Mouse (Mus musculus) heart, adult 8-10 months (tissue): ENCODE data around the gene Bpifb1. TPM values are rescaled to one million over a fixed set of nuclear protein-coding genes. Genes with fewer than 3 reads are reported as not detected.
"Not testable (repeated sequence)": the region's sequence is repeated elsewhere in the genome, so short reads cannot be mapped to it uniquely, and the experiment has no call there.

Experiments used
- DNase-seq: peaks from one replicate; pipeline ENCODE4 v3.0.0; 2022; ENCODE audit warnings: low spot score
- total RNA-seq, 4 experiments: library from RNA; stranded (reverse); gene quantifications; 2 replicates each; pipeline ENCODE4 v1.2.4; 2022

The Bpifb1 gene
- total RNA-seq, 4 experiments from 2014 or later: 0.16 to 0.55 TPM; not detected in 2

- DNase-seq: no peak
Observed at GRCm38 (mm10) chr2:154211121-154211520, 20.5 kb downstream of the Bpifb1 start.

GRCm38 (mm10) chr2:154211881-154212280 is 21.3 kb downstream of the Bpifb1 start:
- no peak for DNase-seq

GRCm38 (mm10) chr2:154215191-154215590 is 24.6 kb downstream of the Bpifb1 start:
- peak; percentile 45 for DNase-seq

GRCm38 (mm10) chr2:154219950-154220349 is 29.3 kb downstream of the Bpifb1 start:
- DNase-seq: no peak

- DNase-seq: no peak
Observed at GRCm38 (mm10) chr2:154223265-154223916, 32.8 kb downstream of the Bpifb1 start, which contains the start of gene Bpifb5. Gene Bpifb5 (plus strand): TSS chr2:154223742.

- no peak for DNase-seq
Observed at GRCm38 (mm10) chr2:154223917-154224273, 33.3 kb downstream of the Bpifb1 start.

GRCm38 (mm10) chr2:154226991-154227390 is 36.4 kb downstream of the Bpifb1 start:
- no peak for DNase-seq

- no peak for DNase-seq
Observed at GRCm38 (mm10) chr2:154227830-154228229, 37.2 kb downstream of the Bpifb1 start.

- no peak for DNase-seq
Observed at GRCm38 (mm10) chr2:154233426-154233825, 42.8 kb downstream of the Bpifb1 start.

GRCm38 (mm10) chr2:154240771-154241170 is 50.2 kb downstream of the Bpifb1 start:
- DNase-seq: no peak

- DNase-seq: not testable (repeated sequence)
Observed at GRCm38 (mm10) chr2:154242726-154243125, 52.1 kb downstream of the Bpifb1 start.

GRCm38 (mm10) chr2:154243356-154244036 is 52.9 kb downstream of the Bpifb1 start:
- DNase-seq: no peak

GRCm38 (mm10) chr2:154245322-154245721 is 54.7 kb downstream of the Bpifb1 start:
- DNase-seq: no peak

GRCm38 (mm10) chr2:154255254-154255653 is 64.6 kb downstream of the Bpifb1 start:
- DNase-seq: not testable (repeated sequence)

GRCm38 (mm10) chr2:154255770-154256169 is 65.2 kb downstream of the Bpifb1 start:
- DNase-seq: no peak

- DNase-seq: not testable (repeated sequence)
Observed at GRCm38 (mm10) chr2:154257554-154257953, 66.9 kb downstream of the Bpifb1 start, which contains the start of gene Bpifb9a. Gene Bpifb9a (plus strand): TSS chr2:154257854.

GRCm38 (mm10) chr2:154264397-154264796 is 73.8 kb downstream of the Bpifb1 start:
- not testable (repeated sequence) for DNase-seq

Other genes starting within 250 kb of the Bpifb1 start
- not detected for gene Bpifa6, start 215.9 kb upstream of the Bpifb1 start, total RNA-seq
- gene Bpifa2, start 182.6 kb upstream of the Bpifb1 start, total RNA-seq: not detected
- not detected for gene Bpifa3, start 60.5 kb upstream of the Bpifb1 start, total RNA-seq
- 10 to 100 TPM in 1 of 4 experiments, not detected in 3; 56.2 TPM for gene Bpifa1, start 47.9 kb upstream of the Bpifb1 start, total RNA-seq
- not detected for gene Bpifa5, start 28.2 kb upstream of the Bpifb1 start, total RNA-seq
- gene Bpifb5, start 32.9 kb downstream of the Bpifb1 start, total RNA-seq: not detected
- gene Bpifb9a, start 67.0 kb downstream of the Bpifb1 start, total RNA-seq: not detected
- not detected for gene Bpifb9b, start 116.4 kb downstream of the Bpifb1 start, total RNA-seq
- gene Cdk5rap1, start 182.2 kb downstream of the Bpifb1 start, total RNA-seq: 10 to 100 TPM; 17.0 to 21.7 (median 20.5) TPM
- gene Snta1, start 217.3 kb downstream of the Bpifb1 start, total RNA-seq: 10 to 100 TPM; 69.1 to 74.1 (median 72.8) TPM
- gene Cbfa2t2, start 245.7 kb downstream of the Bpifb1 start, total RNA-seq: 10 to 100 TPM; 11.6 to 22.2 (median 16.0) TPM